Mouse (Mus musculus) heart, embryonic 13.5 days (tissue): ENCODE results near the gene Mef2a. TPM values are rescaled to one million over a fixed set of nuclear protein-coding genes. Genes with fewer than 3 reads are reported as not detected.

ENCODE experiments used
- ATAC-seq: fragments of 200-750 bp; cut with Nextera tagmentation; 2 replicates; pipeline ENCODE4 v1.8.0; 2017; ENCODE audit warnings: moderate TSS enrichment; ENCODE audit not compliant: insufficient number of reproducible peaks, low FRiP score, low TSS enrichment; ENCODE audit errors: extremely low read depth
- H3K27ac ChIP-seq: fragments of 300-500 bp; sonication (generic); replicated peaks from 2 replicates; pipeline ENCODE4 v1.5.1; 2015; ENCODE audit warnings: moderate library complexity, mild to moderate bottlenecking, inconsistent platforms
- H3K27me3 ChIP-seq: fragments of 300-500 bp; sonication (generic); replicated peaks from 2 replicates; pipeline ENCODE4 v1.6.1; 2015; ENCODE audit warnings: mild to moderate bottlenecking, inconsistent platforms
- H3K36me3 ChIP-seq: fragments of 300-500 bp; sonication (generic); 2 replicates; pipeline ENCODE4 v1.6.1; 2015; ENCODE audit warnings: mild to moderate bottlenecking, inconsistent platforms
- H3K4me1 ChIP-seq: fragments of 300-500 bp; sonication (generic); 2 replicates; pipeline ENCODE4 v1.6.1; 2015; ENCODE audit warnings: inconsistent platforms
- H3K4me2 ChIP-seq: fragments of 300-500 bp; sonication (generic); 2 replicates; pipeline ENCODE4 v1.6.1; 2015; ENCODE audit warnings: inconsistent platforms, mild to moderate bottlenecking, moderate library complexity
- H3K4me3 ChIP-seq: fragments of 300-500 bp; sonication (generic); 2 replicates; pipeline ENCODE4 v1.5.1; 2015; ENCODE audit warnings: moderate library complexity, mild to moderate bottlenecking, inconsistent platforms
- H3K9ac ChIP-seq: fragments of 300-500 bp; sonication (generic); 2 replicates; pipeline ENCODE4 v1.6.1; 2015; ENCODE audit warnings: inconsistent platforms, mild to moderate bottlenecking, moderate library complexity
- H3K9me3 ChIP-seq: fragments of 300-500 bp; sonication (generic); 2 replicates; pipeline ENCODE4 v1.6.1; 2016; ENCODE audit warnings: inconsistent platforms
- WGBS: fragments of 180-500 bp; shearing (Covaris S2); methylation state at CpG from one replicate; pipeline ENCODE4 v1.1.7; 2015; ENCODE audit warnings: mixed read lengths; 5-methylcytosine and 5-hydroxymethylcytosine counted together
- polyA plus RNA-seq: library from polyadenylated mRNA; unstranded; fragments of >200 nt; fragmentation: Nextera tagmentation; extraction: Ambion mirVana; gene quantifications from 2 replicates; pipeline ENCODE4 v1.2.1, GENCODE M21; 2015

Gene Mef2a
- polyA plus RNA-seq, 1 experiment from 2014 or later: 73.7 TPM

DNA sequence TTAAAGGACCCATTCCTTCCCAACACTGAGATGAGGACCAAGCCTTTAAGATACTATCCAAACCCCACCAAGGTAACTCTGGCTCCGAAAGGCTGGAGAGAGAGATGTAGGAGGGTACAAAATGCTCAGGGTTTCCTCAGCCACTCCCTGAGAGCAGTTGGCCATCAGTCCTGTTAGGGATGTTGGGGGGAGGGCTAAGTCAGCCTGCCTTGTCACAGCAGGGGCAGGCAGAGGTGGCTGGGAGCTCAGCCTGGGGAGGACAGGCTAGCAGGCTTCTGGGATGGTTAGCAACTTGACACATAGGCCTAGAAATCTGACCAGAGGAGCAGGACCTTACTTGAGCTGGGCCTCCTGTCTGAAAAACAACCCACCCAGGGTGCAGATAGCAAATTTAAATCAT, 145.1 kb downstream of the Mef2a start:
- peaks cover 45% of the 10 kb centered on the region for H3K36me3 ChIP-seq
- H3K27ac ChIP-seq: 0 out of 2 replicates have a peak overlapping the region, but pooled peaks have one; percentile 1
- H3K4me2 ChIP-seq: no peak overlapping the region
- 58% methylated on average over 1 of the region's 1 CpGs for WGBS
- ATAC-seq: no peak
- peaks cover 69% of the 10 kb centered on the region for H3K4me1 ChIP-seq
- no peak overlapping the region for H3K4me3 ChIP-seq
- no peaks in the 10 kb centered on the region for H3K27me3 ChIP-seq
- no peaks in the 10 kb centered on the region for H3K9me3 ChIP-seq
- H3K9ac ChIP-seq: no peak overlapping the region

DNA sequence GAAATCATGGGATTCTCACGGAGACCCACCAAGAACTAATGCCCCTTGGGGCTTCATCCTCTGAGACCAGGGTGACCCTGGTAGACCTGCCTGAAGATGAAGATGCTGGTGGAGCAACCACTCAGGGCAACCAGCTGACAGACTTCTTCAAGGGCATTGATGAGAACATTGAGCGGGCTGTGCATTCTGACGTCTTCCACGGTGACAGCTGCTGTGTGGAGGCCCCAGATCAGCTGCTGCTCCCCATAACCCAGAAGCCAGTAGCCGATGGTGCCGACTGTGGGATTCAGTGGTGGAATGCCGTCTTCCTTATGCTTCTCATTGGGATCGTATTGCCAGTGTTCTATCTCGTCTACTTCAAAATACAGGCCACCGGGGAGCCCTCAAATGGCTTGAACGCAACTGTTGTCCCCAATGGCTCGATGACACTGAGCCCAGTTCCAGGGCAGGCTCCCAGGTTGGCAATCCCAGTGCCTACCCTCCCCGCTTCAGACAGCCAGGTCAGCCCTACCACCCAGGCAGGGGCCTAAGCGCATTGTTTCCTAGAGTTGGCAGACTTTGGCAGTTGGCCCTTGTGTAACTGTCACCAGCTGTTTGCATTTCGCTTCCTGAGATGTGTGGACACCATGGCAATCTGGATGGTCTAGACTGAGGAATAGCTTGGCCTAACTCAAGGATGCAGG, 146.6 kb downstream of the Mef2a start:
- peaks cover 61% of the 10 kb centered on the region for H3K4me1 ChIP-seq
- no peak for ATAC-seq
- no peak overlapping the region for H3K27ac ChIP-seq

DNA sequence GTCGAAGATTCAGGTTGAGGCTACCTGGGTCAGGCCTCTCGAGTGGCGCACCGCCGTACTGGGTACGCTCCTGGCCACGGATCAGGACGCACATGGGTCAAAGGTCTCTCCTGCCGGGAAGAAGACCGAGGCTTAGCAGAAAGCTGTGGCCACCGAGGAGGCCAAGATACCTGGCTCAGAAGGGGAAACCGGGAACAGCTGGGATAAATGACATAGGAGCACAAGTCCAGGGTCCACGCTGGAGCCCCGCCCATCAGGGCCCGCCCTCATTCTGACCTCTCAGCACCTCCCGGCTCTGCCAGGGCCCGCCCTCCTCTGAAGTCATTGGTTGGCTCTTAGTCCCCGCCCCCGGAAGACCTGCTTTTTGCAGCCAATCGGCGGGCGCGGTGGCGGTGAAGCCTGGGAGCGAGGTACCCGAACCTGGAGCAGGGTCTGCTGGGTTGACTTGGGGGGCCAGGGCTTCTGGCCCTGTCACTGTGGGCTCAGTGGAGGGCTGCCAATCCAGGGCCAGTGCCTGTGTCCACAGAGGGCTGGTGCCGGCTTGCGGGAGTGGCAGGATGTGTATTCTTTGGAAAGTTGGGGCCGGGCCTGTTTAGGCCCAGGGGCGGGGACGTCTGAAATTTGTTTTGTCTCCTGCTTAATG, 150.3 kb downstream of the Mef2a start, which contains the start of gene Lysmd4:
Gene Lysmd4 (plus strand): TSS at position 325 of the 643 bp plus-strand sequence.
- H3K4me1 ChIP-seq: peaks cover 26% of the 10 kb centered on the region
- no peaks in the 10 kb centered on the region for H3K27me3 ChIP-seq
- H3K9ac ChIP-seq: peak within 1 kb of the TSS; percentile 83
- peak within 1 kb of the TSS; percentile 63 for H3K4me3 ChIP-seq
- H3K4me2 ChIP-seq: peak within 1 kb of the TSS; percentile 92
- peak; percentile 97 for ATAC-seq
- 6% methylated on average over 29 of the region's 31 CpGs for WGBS
- no peaks in the 10 kb centered on the region for H3K9me3 ChIP-seq
- H3K36me3 ChIP-seq: peaks cover 32% of the 10 kb centered on the region
- H3K27ac ChIP-seq: peak within 1 kb of the TSS; percentile 16; the same call in 1 of the 2 replicates

More for the DNA sequence above, 146.6 kb downstream of the Mef2a start:
- Histone ChIP-seq H3K4me3 (no peak overlapping the region), H3K27me3 (no peaks in the 10 kb centered on the region), H3K9me3 (no peaks in the 10 kb centered on the region), H3K36me3 (peaks cover 35% of the 10 kb centered on the region), H3K9ac (no peak overlapping the region), H3K4me2 (no peak overlapping the region)
- WGBS: 86% methylated on average over 15 of the region's 15 CpGs

DNA sequence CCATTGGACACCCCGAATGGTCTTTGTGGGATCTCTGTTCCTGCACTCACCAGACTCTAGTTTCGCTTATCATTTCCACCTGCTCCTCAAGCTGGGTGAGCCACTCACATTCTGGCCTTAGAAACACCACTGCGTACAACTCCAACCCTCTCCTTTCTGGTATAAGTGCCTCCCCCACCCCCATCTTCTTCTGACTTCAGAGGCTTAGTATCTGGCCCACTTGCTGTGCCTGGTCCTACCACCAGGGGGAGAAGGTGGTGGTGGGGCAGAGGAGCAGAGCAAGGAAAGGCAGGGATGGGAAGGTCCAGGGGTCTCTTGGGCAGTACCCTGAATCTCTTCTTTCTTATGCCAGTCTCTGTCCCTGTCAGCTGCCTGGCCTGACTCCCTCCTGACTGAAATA, 155.6 kb downstream of the Mef2a start:
- peaks cover 23% of the 10 kb centered on the region for H3K4me1 ChIP-seq
- H3K27me3 ChIP-seq: no peaks in the 10 kb centered on the region
- WGBS: 74% methylated on average over 3 of the region's 3 CpGs
- no peak for ATAC-seq
- no peaks in the 10 kb centered on the region for H3K9me3 ChIP-seq
- no peak overlapping the region for H3K9ac ChIP-seq
- no peak overlapping the region for H3K4me3 ChIP-seq
- no peak overlapping the region for H3K27ac ChIP-seq
- H3K36me3 ChIP-seq: no peaks in the 10 kb centered on the region
- no peak overlapping the region for H3K4me2 ChIP-seq

DNA sequence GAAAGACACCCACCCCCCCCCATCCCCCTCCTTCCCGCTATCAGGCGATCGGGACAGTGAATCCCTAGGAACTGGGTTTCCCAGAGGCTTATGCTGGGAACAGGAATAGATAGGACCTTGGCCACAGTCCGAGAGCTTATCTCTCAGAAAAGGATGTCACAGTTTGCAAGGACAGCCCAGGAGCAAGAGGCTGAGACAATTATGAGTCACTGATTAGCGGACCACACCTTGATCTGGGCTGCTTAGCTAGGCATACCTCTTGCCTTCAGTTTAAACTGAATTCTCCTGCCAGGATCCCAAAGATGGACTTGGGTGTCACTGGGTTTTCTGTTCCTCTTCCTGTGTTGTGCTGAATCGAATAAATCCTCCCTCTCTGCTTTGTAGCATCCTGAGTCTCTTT, 156.3 kb downstream of the Mef2a start:
- no peaks in the 10 kb centered on the region for H3K27me3 ChIP-seq
- no peak overlapping the region for H3K4me3 ChIP-seq
- WGBS: 40% methylated on average over 6 of the region's 6 CpGs
- H3K36me3 ChIP-seq: no peaks in the 10 kb centered on the region
- no peak overlapping the region for H3K4me2 ChIP-seq
- no peak for ATAC-seq
- H3K4me1 ChIP-seq: peaks cover 23% of the 10 kb centered on the region
- no peak overlapping the region for H3K9ac ChIP-seq
- no peaks in the 10 kb centered on the region for H3K9me3 ChIP-seq
- H3K27ac ChIP-seq: no peak overlapping the region

DNA sequence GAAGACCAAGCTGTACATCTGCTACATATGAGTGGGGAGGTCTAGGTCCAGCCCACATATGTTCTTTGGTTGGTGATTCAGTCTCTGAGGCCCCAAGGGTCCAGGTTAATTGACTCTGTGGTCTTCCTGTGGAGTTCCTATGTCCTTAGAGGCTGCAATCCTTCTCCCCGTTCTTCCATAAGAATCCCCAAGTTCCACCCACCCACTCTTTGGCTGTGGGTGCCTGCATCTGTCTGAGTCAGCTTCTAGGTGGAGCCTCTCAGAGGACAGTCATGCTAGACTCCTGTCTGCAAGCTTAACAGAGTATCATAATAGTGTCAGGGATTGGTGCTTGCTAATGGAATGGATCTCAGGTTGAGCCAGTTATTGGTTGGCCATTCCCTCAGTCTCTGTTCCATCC, 159.1 kb downstream of the Mef2a start:
- H3K4me3 ChIP-seq: no peak overlapping the region
- H3K4me2 ChIP-seq: no peak overlapping the region
- WGBS: 81% methylated on average over 1 of the region's 1 CpGs
- no peaks in the 10 kb centered on the region for H3K27me3 ChIP-seq
- no peak overlapping the region for H3K9ac ChIP-seq
- no peak for ATAC-seq
- H3K9me3 ChIP-seq: no peaks in the 10 kb centered on the region
- no peaks in the 10 kb centered on the region for H3K36me3 ChIP-seq
- H3K4me1 ChIP-seq: peaks cover 37% of the 10 kb centered on the region
- no peak overlapping the region for H3K27ac ChIP-seq

DNA sequence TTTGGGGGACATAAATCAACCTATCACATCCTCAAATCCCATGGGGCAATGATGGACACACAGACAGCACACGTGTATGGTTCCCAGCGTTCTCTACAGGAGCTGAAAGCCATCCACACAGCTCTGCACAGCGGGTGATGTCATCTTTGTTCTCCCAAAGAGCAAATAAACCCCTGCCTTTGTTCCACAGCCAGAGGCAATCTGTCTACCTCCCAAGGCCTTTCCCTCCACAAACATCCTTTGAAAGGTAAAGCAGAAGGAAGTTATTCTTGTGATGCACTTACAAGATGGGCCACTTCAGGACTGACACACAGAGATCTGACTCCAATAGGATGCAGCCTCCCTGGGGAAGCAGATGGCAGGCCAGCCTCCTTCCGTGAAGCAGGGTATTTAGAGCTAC, 160.7 kb downstream of the Mef2a start:
- no peaks in the 10 kb centered on the region for H3K36me3 ChIP-seq
- no peak overlapping the region for H3K9ac ChIP-seq
- H3K4me1 ChIP-seq: peaks cover 40% of the 10 kb centered on the region
- no peaks in the 10 kb centered on the region for H3K9me3 ChIP-seq
- no peaks in the 10 kb centered on the region for H3K27me3 ChIP-seq
- no peak overlapping the region for H3K4me3 ChIP-seq
- H3K4me2 ChIP-seq: no peak overlapping the region
- ATAC-seq: no peak
- 67% methylated on average over 4 of the region's 4 CpGs for WGBS
- no peak overlapping the region for H3K27ac ChIP-seq

DNA sequence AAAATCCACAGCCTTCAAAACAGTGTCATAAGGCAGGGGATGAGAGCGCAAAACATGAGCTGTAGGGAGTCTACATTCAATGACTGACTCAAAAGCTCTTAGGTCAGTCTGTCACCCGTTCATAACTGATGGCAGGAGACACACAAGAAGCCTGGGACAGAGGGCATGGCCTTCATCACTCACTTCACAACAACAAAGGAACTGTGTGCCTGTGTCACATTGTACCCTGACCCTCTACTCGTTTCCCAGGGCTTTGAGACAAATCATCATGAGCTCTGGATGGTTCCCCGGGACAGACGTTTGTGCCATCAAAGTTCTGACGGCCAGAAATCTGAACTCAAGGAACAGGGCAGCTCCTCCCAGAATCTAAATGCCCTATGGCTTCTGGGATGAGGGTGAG, 161.3 kb downstream of the Mef2a start:
- 61% methylated on average over 6 of the region's 6 CpGs for WGBS
- no peak overlapping the region for H3K4me2 ChIP-seq
- H3K4me3 ChIP-seq: no peak overlapping the region
- H3K4me1 ChIP-seq: peaks cover 36% of the 10 kb centered on the region
- no peaks in the 10 kb centered on the region for H3K36me3 ChIP-seq
- no peaks in the 10 kb centered on the region for H3K27me3 ChIP-seq
- H3K9ac ChIP-seq: no peak overlapping the region
- H3K27ac ChIP-seq: peak overlapping the region; percentile 41
- no peak for ATAC-seq
- H3K9me3 ChIP-seq: no peaks in the 10 kb centered on the region

DNA sequence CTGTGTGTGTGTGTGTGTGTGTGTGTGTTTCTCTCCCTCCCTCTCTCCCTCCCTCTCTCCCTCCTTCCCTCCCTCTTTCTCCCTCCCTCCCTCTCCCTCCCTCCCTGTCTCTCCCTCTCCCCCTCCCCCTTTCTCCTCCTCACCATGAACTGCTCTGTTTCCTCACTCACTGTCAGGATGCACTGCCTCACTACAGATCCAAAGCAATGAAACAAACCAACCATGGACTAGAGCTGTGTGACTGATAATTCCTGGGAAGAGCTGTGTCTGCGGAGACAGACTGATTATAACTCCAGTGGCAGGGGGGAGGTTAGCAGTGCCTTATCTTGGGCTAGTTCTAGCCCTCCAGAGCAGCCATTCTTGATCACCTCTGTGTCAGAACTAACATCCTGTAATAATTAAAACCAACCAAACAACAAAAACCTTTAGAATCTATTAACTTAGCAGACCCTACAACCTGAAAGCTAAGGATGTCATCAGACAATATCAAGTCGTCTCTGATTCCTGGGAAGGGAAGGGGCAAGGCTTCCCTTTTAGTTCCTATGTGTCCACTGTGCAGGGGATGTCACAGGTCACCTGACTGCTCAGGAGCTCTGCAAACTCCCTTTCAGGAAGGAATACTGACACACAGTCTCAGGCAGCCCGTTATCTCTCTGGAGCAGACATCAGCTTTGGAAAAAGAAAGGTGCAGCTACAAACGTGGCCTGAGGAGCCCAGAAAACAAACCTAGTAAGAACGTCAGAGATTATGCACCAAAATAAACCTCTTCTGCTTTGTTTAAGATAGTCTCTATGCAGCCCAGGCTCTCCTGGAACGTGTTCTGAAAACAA, 162.4 kb downstream of the Mef2a start:
- Histone ChIP-seq H3K4me3 (no peak overlapping the region), H3K9ac (no peak overlapping the region), H3K4me2 (no peak overlapping the region), H3K27ac (peak overlapping the region; percentile 41), H3K4me1 (peaks cover 30% of the 10 kb centered on the region), H3K36me3 (no peaks in the 10 kb centered on the region), H3K9me3 (no peaks in the 10 kb centered on the region), H3K27me3 (no peaks in the 10 kb centered on the region)
- WGBS: 21% methylated on average over 6 of the region's 6 CpGs
- ATAC-seq: peak; percentile 77

DNA sequence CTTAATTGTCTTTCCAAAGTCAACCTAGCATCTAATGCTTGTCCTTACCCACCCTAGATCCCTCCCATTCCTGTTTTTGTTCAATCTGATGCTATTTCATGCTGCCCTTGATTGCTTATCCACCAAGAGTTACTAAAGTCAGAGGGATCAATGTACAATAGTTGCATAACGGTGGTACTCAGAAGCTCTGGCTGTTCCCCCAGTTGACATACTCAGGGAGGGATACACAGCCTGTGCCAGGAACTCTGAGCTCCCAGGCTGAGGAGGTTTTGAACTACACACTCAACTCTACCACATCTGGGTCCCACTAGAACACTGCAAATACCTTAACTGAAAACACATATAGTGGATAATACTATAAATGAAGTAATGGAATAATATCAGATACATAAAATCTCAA, 164.3 kb downstream of the Mef2a start:
- H3K4me3 ChIP-seq: no peak overlapping the region
- H3K9ac ChIP-seq: no peak overlapping the region
- H3K36me3 ChIP-seq: no peaks in the 10 kb centered on the region
- no peak overlapping the region for H3K27ac ChIP-seq
- ATAC-seq: no peak
- H3K4me1 ChIP-seq: peaks cover 30% of the 10 kb centered on the region
- H3K9me3 ChIP-seq: no peaks in the 10 kb centered on the region
- no peak overlapping the region for H3K4me2 ChIP-seq
- 81% methylated on average over 1 of the region's 1 CpGs for WGBS
- no peaks in the 10 kb centered on the region for H3K27me3 ChIP-seq

DNA sequence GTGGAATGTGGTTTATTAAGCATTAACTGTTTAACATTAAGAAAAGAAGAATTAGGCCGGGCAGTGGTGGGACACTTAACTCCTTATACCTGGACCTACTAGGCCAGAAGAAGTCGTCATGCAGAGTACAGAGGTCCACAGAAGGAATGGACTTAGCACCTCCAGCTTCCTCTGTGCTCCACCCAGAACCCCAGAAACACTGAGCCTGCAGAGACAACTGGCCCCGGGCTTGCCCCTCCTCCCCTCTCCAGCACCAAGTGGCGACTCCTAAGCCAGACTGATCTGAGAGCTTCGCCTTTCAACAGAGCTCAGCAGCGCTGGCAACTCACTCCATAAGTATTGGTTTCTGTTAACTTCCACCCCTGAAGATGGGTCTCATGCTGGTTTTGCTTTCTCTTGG, 165.0 kb downstream of the Mef2a start:
- no peak for ATAC-seq

More for the DNA sequence above, 165.0 kb downstream of the Mef2a start:
- Histone ChIP-seq H3K4me1 (peaks cover 30% of the 10 kb centered on the region), H3K9ac (no peak overlapping the region), H3K4me3 (no peak overlapping the region), H3K9me3 (no peaks in the 10 kb centered on the region), H3K27ac (no peak overlapping the region), H3K4me2 (no peak overlapping the region), H3K27me3 (no peaks in the 10 kb centered on the region), H3K36me3 (no peaks in the 10 kb centered on the region)
- 42% methylated on average over 6 of the region's 6 CpGs for WGBS
